Mouse (Mus musculus) embryonic facial prominence, embryonic 11.5 days (tissue): ENCODE data around the gene Vtn. TPM values are rescaled to one million over a fixed set of nuclear protein-coding genes. Genes with fewer than 3 reads are reported as not detected.
"Not testable (repeated sequence)": the region's sequence is repeated elsewhere in the genome, so short reads cannot be mapped to it uniquely, and the experiment has no call there.

Experiments used
- ATAC-seq: fragments of 200-750 bp; cut with Nextera tagmentation; replicated peaks from 2 replicates; pipeline ENCODE4 v1.8.0; 2017; ENCODE audit warnings: low read depth; ENCODE audit not compliant: insufficient number of reproducible peaks, low FRiP score, low TSS enrichment
- DNase-seq: peaks from one replicate; pipeline ENCODE4 v3.0.0-alpha.2; 2015; ENCODE audit warnings: low spot score
- H3K27ac ChIP-seq: fragments of 300-500 bp; sonication (generic); replicated peaks from 2 replicates; pipeline ENCODE4 v1.5.1; 2014; ENCODE audit warnings: mild to moderate bottlenecking, low read depth, low read length, control low read depth
- H3K27me3 ChIP-seq: fragments of 300-500 bp; sonication (generic); 2 replicates; pipeline ENCODE4 v1.6.1; 2014; ENCODE audit warnings: mild to moderate bottlenecking, low read length, moderate library complexity, mixed read lengths; ENCODE audit not compliant: control insufficient read depth, insufficient read depth
- H3K36me3 ChIP-seq: fragments of 300-500 bp; sonication (generic); replicated peaks from 2 replicates; pipeline ENCODE4 v1.6.1; 2014; ENCODE audit warnings: low read depth, mild to moderate bottlenecking, low read length, moderate library complexity, mixed read lengths; ENCODE audit not compliant: control insufficient read depth, insufficient read depth
- H3K4me1 ChIP-seq: fragments of 300-500 bp; sonication (generic); 2 replicates; pipeline ENCODE4 v1.6.1; 2014; ENCODE audit warnings: low read length, mixed read lengths; ENCODE audit not compliant: control insufficient read depth, insufficient read depth
- H3K4me2 ChIP-seq: fragments of 300-500 bp; sonication (generic); 2 replicates; pipeline ENCODE4 v1.6.1; 2014; ENCODE audit warnings: low read depth, mild to moderate bottlenecking, control low read depth, low read length, moderate library complexity
- H3K4me3 ChIP-seq: fragments of 300-500 bp; sonication (generic); 2 replicates; pipeline ENCODE4 v1.5.1; 2014; ENCODE audit warnings: low read depth, low read length, control low read depth
- H3K9ac ChIP-seq: fragments of 300-500 bp; sonication (generic); replicated peaks from 2 replicates; pipeline ENCODE4 v1.6.1; 2014; ENCODE audit warnings: mild to moderate bottlenecking, control low read depth, low read length
- H3K9me3 ChIP-seq: fragments of 300-500 bp; sonication (generic); replicated peaks from 2 replicates; pipeline ENCODE4 v1.6.1; 2016; ENCODE audit warnings: mild to moderate bottlenecking, low read length, inconsistent platforms, mixed read lengths; ENCODE audit not compliant: control insufficient read depth
- WGBS: fragments of 180-500 bp; shearing (Covaris S2); extraction: QIAGEN DNeasy Blood & Tissue Kit; methylation state at CpG from one replicate; pipeline ENCODE4 v1.1.7; 2014; 5-methylcytosine and 5-hydroxymethylcytosine counted together
- polyA plus RNA-seq: library from polyadenylated mRNA; unstranded; fragments of >200 nt; fragmentation: Nextera tagmentation; extraction: Ambion mirVana; gene quantifications from 2 replicates; pipeline ENCODE4 v1.2.1, GENCODE M21; 2014

Gene Vtn
- polyA plus RNA-seq, 1 experiment from 2014 or later: 30.4 TPM

DNA sequence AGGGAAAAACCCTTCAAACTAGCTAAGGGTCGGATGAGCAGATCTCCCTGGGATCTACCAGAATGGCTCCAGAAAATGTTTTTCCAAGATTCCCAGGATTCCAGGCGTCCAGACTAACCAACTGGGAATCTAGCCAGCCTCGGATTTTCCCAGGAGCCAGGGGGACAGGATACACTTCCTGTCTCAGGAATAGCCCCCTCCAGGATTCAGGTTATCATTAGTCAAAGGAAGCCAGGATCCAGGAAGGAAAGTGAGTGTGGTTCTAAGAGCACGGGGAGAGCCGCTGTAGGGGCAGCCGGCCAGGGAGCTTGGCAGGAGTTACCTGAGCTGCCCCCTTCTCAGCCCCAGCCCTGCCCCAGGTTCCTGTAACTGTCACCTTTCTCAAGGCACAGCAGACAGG lies 32.2 kb downstream of the Vtn start:
- peaks cover 5% of the 10 kb centered on the region for H3K36me3 ChIP-seq
- H3K4me3 ChIP-seq: no peak overlapping the region
- DNase-seq (no peak), ATAC-seq (no peak)
- H3K4me1 ChIP-seq: no peaks in the 10 kb centered on the region
- no peak overlapping the region for H3K9ac ChIP-seq
- no peak overlapping the region for H3K27ac ChIP-seq
- WGBS: 71% methylated on average over 6 of the region's 6 CpGs
- no peaks in the 10 kb centered on the region for H3K9me3 ChIP-seq
- no peaks in the 10 kb centered on the region for H3K27me3 ChIP-seq
- H3K4me2 ChIP-seq: no peak overlapping the region

GRCm38 (mm10) chr11:78531515-78531914 lies 32.6 kb downstream of the Vtn start:
- H3K27ac ChIP-seq, H3K9me3 ChIP-seq, H3K4me1 ChIP-seq, ATAC-seq, H3K4me2 ChIP-seq, H3K27me3 ChIP-seq, H3K36me3 ChIP-seq, H3K9ac ChIP-seq, H3K4me3 ChIP-seq, DNase-seq: not testable (repeated sequence)
- 96% methylated on average over 10 of the region's 10 CpGs for WGBS

DNA sequence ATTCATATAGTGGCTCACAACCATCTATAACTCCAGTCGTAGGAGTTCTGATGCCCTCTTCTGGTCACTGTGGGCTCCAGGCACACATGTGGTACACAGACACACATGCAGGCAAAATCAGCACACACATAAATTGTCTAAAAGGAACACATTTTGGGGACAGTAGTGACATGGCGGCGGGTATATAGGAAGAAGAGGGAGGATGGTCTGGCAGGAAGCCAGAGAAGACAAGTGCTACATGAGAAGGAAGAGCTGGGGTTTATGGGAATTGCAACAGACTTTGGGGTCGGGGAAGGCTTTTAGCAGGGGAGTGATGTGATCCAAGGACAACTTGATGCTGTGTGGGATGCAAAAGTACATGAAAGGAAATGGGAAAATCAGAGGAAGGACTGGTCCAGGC lies 35.6 kb downstream of the Vtn start:
- Histone ChIP-seq H3K4me3 (no peak overlapping the region), H3K27ac (no peak overlapping the region), H3K27me3 (no peaks in the 10 kb centered on the region), H3K4me2 (no peak overlapping the region), H3K4me1 (no peaks in the 10 kb centered on the region; the same call in 1 of the 2 replicates), H3K9ac (no peak overlapping the region), H3K36me3 (no peaks in the 10 kb centered on the region; the same call in 1 of the 2 replicates), H3K9me3 (no peaks in the 10 kb centered on the region)
- 93% methylated on average over 4 of the region's 4 CpGs for WGBS
- no peak for ATAC-seq
- no peak for DNase-seq

GRCm38 (mm10) chr11:78535376-78536079 lies 36.6 kb downstream of the Vtn start:
- H3K27ac ChIP-seq: peak overlapping the region; percentile 75
- H3K4me2 ChIP-seq: peak overlapping the region; percentile 64
- no peaks in the 10 kb centered on the region for H3K36me3 ChIP-seq
- DNase-seq (peak; percentile 75), ATAC-seq (no peak; the same call in 1 of the 2 replicates)
- peak overlapping the region; percentile 83 for H3K4me3 ChIP-seq
- WGBS: under 1% methylated on average over 23 of the region's 23 CpGs
- H3K27me3 ChIP-seq: no peaks in the 10 kb centered on the region
- peak overlapping the region; percentile 87 for H3K9ac ChIP-seq
- H3K4me1 ChIP-seq: no peaks in the 10 kb centered on the region; the same call in 1 of the 2 replicates
- H3K9me3 ChIP-seq: no peaks in the 10 kb centered on the region

DNA sequence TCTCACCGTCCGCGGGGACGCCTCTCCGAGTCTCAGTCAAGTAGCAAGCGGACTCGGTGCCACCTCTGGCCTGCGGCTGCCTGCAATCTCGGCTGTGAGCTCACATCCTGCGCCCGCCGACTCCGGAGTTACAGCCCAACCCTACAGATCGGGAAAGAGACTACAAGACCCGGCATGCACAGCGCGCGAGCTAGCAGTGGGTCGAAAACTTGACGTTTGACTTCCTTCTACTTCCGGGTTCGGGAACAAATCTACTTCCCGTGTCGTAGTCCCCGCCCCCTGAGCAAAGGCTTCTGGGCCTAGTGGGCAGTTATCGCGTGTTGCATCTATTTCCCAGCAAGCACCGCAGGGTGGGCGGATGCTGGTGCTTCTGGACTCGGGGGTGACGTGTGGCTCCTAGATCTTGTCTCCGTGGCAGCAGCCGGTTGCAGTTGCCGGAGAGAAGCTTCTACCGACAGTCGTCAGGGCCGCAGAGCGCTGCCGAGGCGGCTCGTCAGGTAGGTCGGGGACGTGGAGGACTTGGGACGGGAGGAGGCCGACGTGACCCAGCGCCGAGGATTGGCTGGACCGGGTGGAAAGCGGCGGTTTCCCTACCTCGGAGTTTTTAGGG lies 37.3 kb downstream of the Vtn start, which contains the start of the genes Tnfaip1 and Ift20:
Gene Tnfaip1, minus strand, starts transcription at position 253 of the 610 bp plus-strand sequence.
Gene Ift20, plus strand, starts transcription at position 282 of the 610 bp plus-strand sequence.
- peak; percentile 99 for DNase-seq
- no peaks in the 10 kb centered on the region for H3K9me3 ChIP-seq
- H3K36me3 ChIP-seq: no peaks in the 10 kb centered on the region
- no peaks in the 10 kb centered on the region; the same call in 1 of the 2 replicates for H3K4me1 ChIP-seq
- peak within 1 kb of the TSS; percentile 75 for H3K4me2 ChIP-seq
- H3K4me3 ChIP-seq: peak within 1 kb of the TSS; percentile 83
- ATAC-seq: peak; percentile 98
- H3K9ac ChIP-seq: peak within 1 kb of the TSS; percentile 87
- WGBS: under 1% methylated on average over 52 of the region's 52 CpGs
- peak within 1 kb of the TSS; percentile 75 for H3K27ac ChIP-seq
- no peaks in the 10 kb centered on the region for H3K27me3 ChIP-seq

- H3K36me3 ChIP-seq: no peaks in the 10 kb centered on the region
- ATAC-seq: no peak
Observed at GRCm38 (mm10) chr11:78536690-78537084, 37.8 kb downstream of the Vtn start.

GRCm38 (mm10) chr11:78540358-78540757 lies 41.5 kb downstream of the Vtn start:
- H3K9me3 ChIP-seq: no peaks in the 10 kb centered on the region
- no peaks in the 10 kb centered on the region; the same call in 1 of the 2 replicates for H3K4me1 ChIP-seq
- 88% methylated on average over 3 of the region's 3 CpGs for WGBS
- H3K4me3 ChIP-seq: no peak overlapping the region
- no peaks in the 10 kb centered on the region for H3K36me3 ChIP-seq
- DNase-seq (no peak), ATAC-seq (no peak)
- no peak overlapping the region for H3K4me2 ChIP-seq
- H3K27me3 ChIP-seq: no peaks in the 10 kb centered on the region
- H3K9ac ChIP-seq: no peak overlapping the region
- no peak overlapping the region for H3K27ac ChIP-seq

More at GRCm38 (mm10) chr11:78536690-78537084, 37.8 kb downstream of the Vtn start:
- no peaks in the 10 kb centered on the region for H3K27me3 ChIP-seq
- peak overlapping the region; percentile 83 for H3K4me3 ChIP-seq
- peak overlapping the region; percentile 82 for H3K9ac ChIP-seq
- H3K4me1 ChIP-seq: no peaks in the 10 kb centered on the region; the same call in 1 of the 2 replicates
- H3K4me2 ChIP-seq: peak overlapping the region; percentile 75
- DNase-seq: no peak
- WGBS: 4% methylated on average over 14 of the region's 14 CpGs
- no peaks in the 10 kb centered on the region for H3K9me3 ChIP-seq
- peak overlapping the region; percentile 47; the same call in 1 of the 2 replicates for H3K27ac ChIP-seq
